Mouse (Mus musculus): ENCODE results near the gene Esm1.

GRCm38 (mm10) chr13:113242129-113242528 is 32.7 kb downstream of the Esm1 start:
- TF ChIP-seq TAL1 (conservative IDR thresholded peaks at IDR 0.05; ENCODE audit: low read depth, low read length) (no peak), CTCF (IDR thresholded peaks at IDR 0.05; ENCODE audit: low read depth, low read length) (no peak), GATA1 (IDR thresholded peaks at IDR 0.05; ENCODE audit: borderline replicate concordance, low read length) (no peak)
